Mouse (Mus musculus) retina, postnatal 7 days (tissue): ENCODE measurements at regions not wholly inside any gene's neighbourhood (a gene's known extent, or its start where the extent isn't known, plus 50 kb on each side); places are given as distances from the start of the nearest gene placed in this dataset.

Experiments
- DNase-seq: peaks from one replicate; pipeline ENCODE4 v3.0.0-alpha.2; 2012; ENCODE audit warnings: low read depth, low spot score

- no peak for DNase-seq
Observed at GRCm38 (mm10) chr9:61633936-61634335, 261.8 kb downstream of the Tle3 start.

DNA sequence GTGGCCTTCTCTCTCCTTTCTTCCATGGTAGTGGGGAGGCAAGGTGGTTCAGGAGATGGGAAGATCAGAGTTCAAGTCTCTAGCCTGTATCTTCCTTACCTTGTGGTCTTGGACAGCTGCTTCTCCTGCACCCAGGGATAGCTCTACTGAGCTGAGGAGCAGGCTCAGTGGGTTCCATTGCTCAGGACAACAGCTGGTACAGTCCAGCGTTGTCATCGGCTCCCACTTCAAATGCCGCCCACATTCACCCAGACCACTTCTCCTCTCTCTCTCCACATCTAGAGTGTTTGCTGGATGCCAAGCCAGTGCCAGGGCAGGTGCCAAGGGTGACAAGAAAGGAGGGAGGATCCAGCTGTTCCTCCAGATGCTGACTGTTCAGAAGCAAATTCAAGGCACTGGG is 260.4 kb downstream of the Tle3 start:
- no peak for DNase-seq

- DNase-seq, result no peak
Observed at GRCm38 (mm10) chr9:61631097-61631496, 258.9 kb downstream of the Tle3 start.

DNA sequence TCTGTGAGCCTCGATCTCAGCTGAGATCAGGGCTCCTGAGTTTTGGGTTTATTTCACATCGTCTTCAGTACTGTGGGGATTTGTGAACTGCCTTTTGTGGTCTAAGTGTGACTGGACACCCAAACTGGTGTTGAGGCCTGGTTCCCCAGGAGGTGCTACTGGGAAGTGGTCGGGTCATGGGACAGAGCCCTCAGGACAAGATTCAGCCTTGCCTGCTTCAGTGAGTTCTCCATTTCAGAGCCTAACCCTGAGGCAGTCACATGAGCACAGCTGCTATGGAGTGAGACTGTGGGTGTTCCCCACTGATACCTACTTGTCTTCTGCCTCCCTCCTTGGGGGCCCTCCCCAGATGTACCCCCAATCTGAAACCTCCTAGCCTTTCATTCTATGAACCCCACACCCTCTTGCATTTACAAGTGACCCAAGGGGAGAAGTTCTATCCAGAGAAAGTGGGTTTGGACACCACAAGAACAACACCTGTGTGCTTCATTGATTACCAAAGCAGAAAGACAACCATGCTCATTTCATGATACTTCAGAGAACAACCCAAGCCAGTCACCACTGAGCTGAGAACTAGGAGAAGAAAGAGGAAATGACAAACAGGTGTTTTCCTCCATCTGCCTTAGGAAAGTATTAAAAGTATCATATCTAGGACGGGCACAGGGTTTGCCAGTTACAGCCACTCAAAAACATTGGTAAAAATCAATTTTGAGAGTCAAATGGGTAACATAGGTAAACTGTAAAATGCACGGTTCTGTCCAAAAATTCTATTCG is 255.8 kb downstream of the Tle3 start:
- no peak for DNase-seq

DNA sequence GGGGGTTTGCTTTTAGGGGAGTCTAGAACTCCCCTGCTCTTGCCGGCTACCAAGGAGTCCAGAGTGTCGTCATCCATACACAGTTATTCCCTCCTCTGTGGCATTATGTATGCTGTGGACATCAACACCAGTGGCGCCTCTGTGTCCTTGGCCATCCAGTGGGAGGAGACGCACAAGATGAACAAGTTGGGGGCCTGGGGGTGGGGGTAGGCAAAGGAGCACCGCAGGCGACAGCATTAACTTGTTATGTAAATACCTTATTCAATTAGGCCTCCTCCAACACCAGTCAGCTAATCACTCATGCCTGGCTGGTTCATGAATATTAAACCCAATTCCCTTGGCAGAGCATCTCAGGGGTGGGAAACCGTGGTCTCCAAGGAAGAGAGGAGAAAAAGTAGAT is 250.8 kb downstream of the Tle3 start:
- no peak for DNase-seq

GRCm38 (mm10) chr9:61621939-61622338 is 249.8 kb downstream of the Tle3 start:
- DNase-seq, result no peak

- no peak for DNase-seq
Observed at GRCm38 (mm10) chr9:61620786-61621185, 248.6 kb downstream of the Tle3 start.

GRCm38 (mm10) chr9:61620105-61620504 is 247.9 kb downstream of the Tle3 start:
- DNase-seq, result no peak

DNA sequence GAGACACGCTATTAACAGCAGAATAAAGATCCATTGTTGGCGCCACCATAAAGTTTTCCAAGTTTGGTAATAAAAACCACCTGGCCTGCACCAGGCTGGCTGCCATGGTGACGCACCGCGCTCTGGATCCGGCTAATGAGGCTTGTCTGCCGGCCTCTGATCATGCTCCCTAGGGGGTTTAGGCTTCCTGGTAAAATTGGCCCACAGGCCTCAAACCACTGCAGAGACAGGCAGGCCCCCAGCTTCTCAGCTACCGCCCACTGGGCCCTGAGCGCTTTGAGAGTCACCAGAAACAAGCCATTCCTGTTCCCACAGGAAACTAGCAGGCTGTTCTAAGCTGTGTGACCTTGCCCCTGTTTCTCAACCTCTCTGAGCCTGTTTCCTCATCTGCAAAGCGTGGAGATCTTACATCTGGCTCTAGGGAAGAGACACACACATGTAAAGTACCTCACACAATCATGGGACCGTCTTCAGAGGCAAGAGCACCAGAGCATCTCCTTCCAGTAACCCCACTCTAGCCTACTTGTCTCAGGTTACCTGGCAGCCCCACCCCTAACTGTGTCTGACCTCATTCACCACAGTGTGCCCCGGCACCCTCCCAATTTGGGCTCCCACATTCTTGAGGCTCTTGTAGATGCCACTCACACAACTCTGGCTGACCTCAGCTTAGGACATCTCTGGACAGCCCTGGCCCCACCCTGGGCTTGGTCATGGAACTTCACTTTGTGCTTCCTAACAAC is 246.5 kb downstream of the Tle3 start:
- no peak for DNase-seq

GRCm38 (mm10) chr9:61617979-61618378 is 245.8 kb downstream of the Tle3 start:
- DNase-seq, result no peak

GRCm38 (mm10) chr9:61615556-61615955 is 243.4 kb downstream of the Tle3 start:
- DNase-seq, result no peak

- no peak for DNase-seq
Observed at GRCm38 (mm10) chr9:61607576-61607975, 235.4 kb downstream of the Tle3 start.

DNA sequence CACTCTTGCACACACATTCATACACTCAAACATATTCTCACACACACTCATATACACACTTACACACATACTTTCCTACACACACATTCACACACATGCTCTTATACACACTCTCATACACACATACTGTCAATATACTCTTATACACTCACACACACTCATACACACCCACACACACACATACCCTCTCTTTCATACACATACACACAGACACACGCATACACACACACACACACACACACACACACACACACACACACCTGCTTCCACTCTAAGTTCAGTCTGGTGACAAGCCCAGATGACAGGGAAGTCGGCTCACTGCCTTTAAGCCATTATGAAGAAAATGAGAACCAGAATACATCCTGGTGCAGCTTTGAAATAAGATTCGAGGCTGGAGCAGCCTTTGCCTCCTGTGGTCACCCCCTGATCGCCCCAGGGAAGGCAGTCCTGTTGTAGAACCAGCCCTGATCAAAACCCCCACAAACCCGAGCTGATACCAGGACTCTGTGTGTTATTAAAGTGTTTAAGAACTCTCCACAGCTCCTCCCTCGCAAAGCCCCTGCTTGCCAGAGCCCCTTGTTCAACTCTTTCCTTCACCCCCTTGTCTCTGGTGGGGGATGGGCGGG is 230.3 kb downstream of the Tle3 start:
- no peak for DNase-seq

GRCm38 (mm10) chr9:61601911-61602310 is 229.7 kb downstream of the Tle3 start:
- no peak for DNase-seq

GRCm38 (mm10) chr9:61597287-61597686 is 225.1 kb downstream of the Tle3 start:
- no peak for DNase-seq

- no peak for DNase-seq
Observed at GRCm38 (mm10) chr9:61596410-61597108, 224.4 kb downstream of the Tle3 start.

- no peak for DNase-seq
Observed at GRCm38 (mm10) chr9:61595170-61595967, 223.2 kb downstream of the Tle3 start.

- DNase-seq, result no peak
Observed at GRCm38 (mm10) chr9:61593991-61594390, 221.8 kb downstream of the Tle3 start.

DNA sequence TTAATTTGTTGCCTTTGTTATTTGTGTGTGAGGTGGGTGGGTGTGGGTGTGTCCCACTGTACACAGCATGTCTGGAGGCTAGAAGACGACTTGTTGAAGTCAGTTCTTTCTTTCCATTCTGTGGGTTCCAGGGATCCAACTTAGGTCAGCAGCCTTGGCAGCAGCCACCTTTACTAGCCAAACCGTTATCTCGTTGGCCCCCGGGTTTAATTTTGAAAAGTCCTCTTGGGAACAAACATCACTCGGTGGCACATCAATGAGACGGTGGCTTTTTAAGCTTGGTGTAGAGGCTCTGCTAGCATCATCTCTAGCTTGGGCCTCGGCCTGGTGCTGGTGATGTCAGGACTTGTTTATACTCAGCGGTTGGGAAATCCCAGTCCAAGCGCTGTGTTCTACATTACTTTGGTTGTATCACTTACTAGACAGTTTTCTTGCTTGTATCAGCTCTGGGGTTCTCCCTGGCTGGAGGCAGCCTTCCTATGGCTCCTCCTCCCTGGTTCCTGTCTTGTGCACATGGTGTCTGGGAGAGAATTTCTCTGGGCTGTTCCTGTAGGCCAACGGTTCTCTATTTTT is 217.6 kb downstream of the Tle3 start:
- DNase-seq, result no peak

DNA sequence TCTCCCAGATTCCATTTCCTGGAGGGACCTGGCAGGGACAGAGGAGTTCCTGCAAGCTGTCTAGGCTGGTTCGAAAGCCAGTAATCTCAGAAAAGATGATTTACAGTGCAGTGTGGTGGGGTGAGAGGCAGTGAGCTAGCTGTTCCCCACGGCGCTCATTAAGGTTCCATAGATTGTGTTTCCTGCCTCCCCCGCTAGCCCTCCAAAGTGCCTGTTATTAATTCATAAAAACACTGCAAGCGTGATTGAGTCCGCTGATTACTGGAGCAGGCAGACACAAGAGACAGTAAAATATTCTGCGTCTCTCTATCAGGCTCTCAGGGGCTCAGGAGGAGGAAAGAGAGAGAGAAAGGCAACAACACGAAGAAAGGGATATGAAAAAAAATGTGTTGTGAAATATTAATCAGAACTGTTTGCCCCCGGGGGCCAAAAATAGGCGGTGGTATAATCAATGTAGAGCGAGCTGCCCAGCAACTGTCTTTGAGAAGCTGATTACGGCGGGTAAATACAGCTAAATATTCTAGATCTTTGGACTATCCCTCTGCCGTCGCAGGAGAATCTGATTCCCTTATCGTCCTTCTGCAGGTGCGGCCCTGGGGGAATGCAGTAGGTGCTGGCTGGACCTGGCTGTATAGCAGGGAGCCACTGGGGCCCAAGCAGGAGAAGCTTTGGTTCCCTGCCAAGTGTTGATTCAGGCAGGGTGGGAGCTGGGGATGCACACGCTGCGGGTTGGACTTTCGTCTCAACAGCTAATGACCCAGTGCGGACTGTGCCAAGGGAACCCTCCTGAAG is 211.3 kb downstream of the Tle3 start:
- no peak for DNase-seq
